Mouse (Mus musculus): ENCODE results near the gene Adam10. TPM values are rescaled to one million over a fixed set of nuclear protein-coding genes. Genes with fewer than 3 reads are reported as not detected.
A peak's percentile ranks its signal among the peaks of the same experiment; 100 is the strongest.

Gene Adam10
- 53.6 and 60.8 TPM in 2 replicates for polyA plus RNA-seq (2015; fragmentation: Nextera tagmentation; extraction: Ambion mirVana)

- Histone ChIP-seq H3K36me3 (ENCODE audit: control insufficient read depth, insufficient read depth, low read length) (no peaks in the 10 kb centered on the region), H3K4me1 (ENCODE audit: control insufficient read depth, insufficient read depth, low read length) (peaks cover 21% of the 10 kb centered on the region), H3K9me3 (replicated peaks; ENCODE audit: control insufficient read depth, low read length, poor library complexity, severe bottlenecking) (no peaks in the 10 kb centered on the region), H3K4me2 (ENCODE audit: low read length) (peak within 1 kb of the TSS; percentile 87), H3K27ac (ENCODE audit: low read length) (peak within 1 kb of the TSS; percentile 98), H3K9ac (ENCODE audit: low read depth, low read length) (peak within 1 kb of the TSS; percentile 88), H3K4me3 (ENCODE audit: low read depth, low read length) (peak within 1 kb of the TSS; percentile 97), H3K27me3 (ENCODE audit: control insufficient read depth, insufficient read depth, low read depth, low read length) (no peaks in the 10 kb centered on the region)
- peak; percentile 99 for ATAC-seq
- WGBS, result 0% methylated on average over 39 of the region's 48 CpGs
Measured at GRCm38 (mm10) chr9:70678682-70679131, at the start of gene Adam10. Gene Adam10, plus strand, starts transcription at chr9:70678997.

GRCm38 (mm10) chr9:70629711-70630110 lies 49.1 kb upstream of the Adam10 start:
- Histone ChIP-seq H3K4me1 (ENCODE audit: control insufficient read depth, insufficient read depth, low read length) (no peaks in the 10 kb centered on the region), H3K36me3 (ENCODE audit: control insufficient read depth, insufficient read depth, low read length) (peaks cover 3% of the 10 kb centered on the region; the same call in 1 of the 2 replicates), H3K4me2 (ENCODE audit: low read length) (no peak overlapping the region), H3K27me3 (ENCODE audit: control insufficient read depth, insufficient read depth, low read depth, low read length) (no peaks in the 10 kb centered on the region), H3K27ac (ENCODE audit: low read length) (no peak overlapping the region), H3K9ac (ENCODE audit: low read depth, low read length) (no peak overlapping the region), H3K4me3 (ENCODE audit: low read depth, low read length) (no peak overlapping the region), H3K9me3 (replicated peaks; ENCODE audit: control insufficient read depth, low read length, poor library complexity, severe bottlenecking) (no peaks in the 10 kb centered on the region)
- WGBS, result 74% methylated on average over 2 of the region's 2 CpGs
- ATAC-seq, result no peak

GRCm38 (mm10) chr9:70631665-70632064 lies 47.1 kb upstream of the Adam10 start:
- no peaks in the 10 kb centered on the region for H3K9me3 ChIP-seq (replicated peaks; ENCODE audit: control insufficient read depth, low read length, poor library complexity, severe bottlenecking)
- ATAC-seq, result no peak
- 27% methylated on average over 5 of the region's 5 CpGs for WGBS

GRCm38 (mm10) chr9:70636748-70637147 lies 42.0 kb upstream of the Adam10 start:
- Histone ChIP-seq H3K27ac (ENCODE audit: low read length) (no peak overlapping the region), H3K36me3 (ENCODE audit: control insufficient read depth, insufficient read depth, low read length) (peaks cover 4% of the 10 kb centered on the region; the same call in 1 of the 2 replicates), H3K9me3 (replicated peaks; ENCODE audit: control insufficient read depth, low read length, poor library complexity, severe bottlenecking) (no peaks in the 10 kb centered on the region), H3K4me2 (ENCODE audit: low read length) (no peak overlapping the region), H3K4me1 (ENCODE audit: control insufficient read depth, insufficient read depth, low read length) (no peaks in the 10 kb centered on the region), H3K9ac (ENCODE audit: low read depth, low read length) (no peak overlapping the region), H3K27me3 (ENCODE audit: control insufficient read depth, insufficient read depth, low read depth, low read length) (no peaks in the 10 kb centered on the region), H3K4me3 (ENCODE audit: low read depth, low read length) (no peak overlapping the region)
- ATAC-seq, result no peak
- WGBS, result 88% methylated on average over 2 of the region's 2 CpGs

More at GRCm38 (mm10) chr9:70631665-70632064, 47.1 kb upstream of the Adam10 start:
- no peaks in the 10 kb centered on the region for H3K4me1 ChIP-seq (ENCODE audit: control insufficient read depth, insufficient read depth, low read length)
- no peak overlapping the region for H3K9ac ChIP-seq (ENCODE audit: low read depth, low read length)
- H3K4me2 ChIP-seq (ENCODE audit: low read length), result no peak overlapping the region
- H3K4me3 ChIP-seq (ENCODE audit: low read depth, low read length), result no peak overlapping the region
- H3K27ac ChIP-seq (ENCODE audit: low read length), result no peak overlapping the region
- H3K27me3 ChIP-seq (ENCODE audit: control insufficient read depth, insufficient read depth, low read depth, low read length), result no peaks in the 10 kb centered on the region
- H3K36me3 ChIP-seq (ENCODE audit: control insufficient read depth, insufficient read depth, low read length), result no peaks in the 10 kb centered on the region

GRCm38 (mm10) chr9:70650260-70650659 lies 28.5 kb upstream of the Adam10 start:
- Histone ChIP-seq H3K27ac (ENCODE audit: low read length) (no peak overlapping the region), H3K4me1 (ENCODE audit: control insufficient read depth, insufficient read depth, low read length) (peaks cover 36% of the 10 kb centered on the region)
- ATAC-seq, result no peak

GRCm38 (mm10) chr9:70650994-70651393 lies 27.8 kb upstream of the Adam10 start:
- ATAC-seq, result no peak
- H3K4me2 ChIP-seq (ENCODE audit: low read length), result no peak overlapping the region
- H3K9ac ChIP-seq (ENCODE audit: low read depth, low read length), result no peak overlapping the region
- 0 out of 2 replicates have a peak, but pooled peaks cover 2% of the 10 kb centered on the region for H3K36me3 ChIP-seq (ENCODE audit: control insufficient read depth, insufficient read depth, low read length)
- H3K9me3 ChIP-seq (replicated peaks; ENCODE audit: control insufficient read depth, low read length, poor library complexity, severe bottlenecking), result no peaks in the 10 kb centered on the region
- H3K27ac ChIP-seq (ENCODE audit: low read length), result no peak overlapping the region
- WGBS, result 100% methylated on average over 1 of the region's 1 CpGs
- H3K4me1 ChIP-seq (ENCODE audit: control insufficient read depth, insufficient read depth, low read length), result peaks cover 37% of the 10 kb centered on the region
- H3K4me3 ChIP-seq (ENCODE audit: low read depth, low read length), result no peak overlapping the region
- H3K27me3 ChIP-seq (ENCODE audit: control insufficient read depth, insufficient read depth, low read depth, low read length), result no peaks in the 10 kb centered on the region

More at GRCm38 (mm10) chr9:70650260-70650659, 28.5 kb upstream of the Adam10 start:
- Histone ChIP-seq H3K4me2 (ENCODE audit: low read length) (no peak overlapping the region), H3K36me3 (ENCODE audit: control insufficient read depth, insufficient read depth, low read length) (0 out of 2 replicates have a peak, but pooled peaks cover 2% of the 10 kb centered on the region), H3K27me3 (ENCODE audit: control insufficient read depth, insufficient read depth, low read depth, low read length) (no peaks in the 10 kb centered on the region), H3K9ac (ENCODE audit: low read depth, low read length) (no peak overlapping the region), H3K9me3 (replicated peaks; ENCODE audit: control insufficient read depth, low read length, poor library complexity, severe bottlenecking) (no peaks in the 10 kb centered on the region), H3K4me3 (ENCODE audit: low read depth, low read length) (no peak overlapping the region)
- 89% methylated on average over 2 of the region's 2 CpGs for WGBS

GRCm38 (mm10) chr9:70652221-70652620 lies 26.6 kb upstream of the Adam10 start:
- no peak overlapping the region for H3K27ac ChIP-seq (ENCODE audit: low read length)
- ATAC-seq, result no peak
- 0 out of 2 replicates have a peak, but pooled peaks cover 2% of the 10 kb centered on the region for H3K36me3 ChIP-seq (ENCODE audit: control insufficient read depth, insufficient read depth, low read length)
- no peaks in the 10 kb centered on the region for H3K27me3 ChIP-seq (ENCODE audit: control insufficient read depth, insufficient read depth, low read depth, low read length)
- no peak overlapping the region for H3K4me3 ChIP-seq (ENCODE audit: low read depth, low read length)
- peak overlapping the region; percentile 41; the same call in 1 of the 2 replicates for H3K4me2 ChIP-seq (ENCODE audit: low read length)
- 77% methylated on average over 2 of the region's 2 CpGs for WGBS
- H3K9ac ChIP-seq (ENCODE audit: low read depth, low read length), result no peak overlapping the region
- H3K9me3 ChIP-seq (replicated peaks; ENCODE audit: control insufficient read depth, low read length, poor library complexity, severe bottlenecking), result no peaks in the 10 kb centered on the region
- peaks cover 37% of the 10 kb centered on the region for H3K4me1 ChIP-seq (ENCODE audit: control insufficient read depth, insufficient read depth, low read length)

GRCm38 (mm10) chr9:70653875-70654274 lies 24.9 kb upstream of the Adam10 start:
- Histone ChIP-seq H3K4me3 (ENCODE audit: low read depth, low read length) (peak overlapping the region; percentile 20), H3K4me2 (ENCODE audit: low read length) (peak overlapping the region; percentile 48), H3K36me3 (ENCODE audit: control insufficient read depth, insufficient read depth, low read length) (0 out of 2 replicates have a peak, but pooled peaks cover 2% of the 10 kb centered on the region), H3K27ac (ENCODE audit: low read length) (no peak overlapping the region), H3K4me1 (ENCODE audit: control insufficient read depth, insufficient read depth, low read length) (peaks cover 40% of the 10 kb centered on the region), H3K9ac (ENCODE audit: low read depth, low read length) (no peak overlapping the region), H3K9me3 (replicated peaks; ENCODE audit: control insufficient read depth, low read length, poor library complexity, severe bottlenecking) (no peaks in the 10 kb centered on the region), H3K27me3 (ENCODE audit: control insufficient read depth, insufficient read depth, low read depth, low read length) (no peaks in the 10 kb centered on the region)
- WGBS, result 70% methylated on average over 2 of the region's 2 CpGs
- no peak for ATAC-seq

GRCm38 (mm10) chr9:70654496-70654895 lies 24.3 kb upstream of the Adam10 start:
- no peak for ATAC-seq
- H3K4me1 ChIP-seq (ENCODE audit: control insufficient read depth, insufficient read depth, low read length), result peaks cover 40% of the 10 kb centered on the region
- 0 out of 2 replicates have a peak, but pooled peaks cover 2% of the 10 kb centered on the region for H3K36me3 ChIP-seq (ENCODE audit: control insufficient read depth, insufficient read depth, low read length)
- H3K9ac ChIP-seq (ENCODE audit: low read depth, low read length), result no peak overlapping the region
- no peak overlapping the region for H3K27ac ChIP-seq (ENCODE audit: low read length)
- WGBS, result 63% methylated on average over 4 of the region's 4 CpGs
- H3K4me2 ChIP-seq (ENCODE audit: low read length), result peak overlapping the region; percentile 48
- H3K27me3 ChIP-seq (ENCODE audit: control insufficient read depth, insufficient read depth, low read depth, low read length), result no peaks in the 10 kb centered on the region
- peak overlapping the region; percentile 20 for H3K4me3 ChIP-seq (ENCODE audit: low read depth, low read length)
- no peaks in the 10 kb centered on the region for H3K9me3 ChIP-seq (replicated peaks; ENCODE audit: control insufficient read depth, low read length, poor library complexity, severe bottlenecking)

Data from midbrain, embryonic 16.5 days (tissue).